Mouse (Mus musculus): ENCODE measurements around the gene Cd96. TPM values are rescaled to one million over a fixed set of nuclear protein-coding genes. Genes with fewer than 3 reads are reported as not detected.
"Not testable (repeated sequence)": the region's sequence is repeated elsewhere in the genome, so short reads cannot be mapped to it uniquely, and the experiment has no call there.

Cd96 gene
- total RNA-seq (2021), result under 1 TPM in 1 of 2 experiments, not detected in 1; 0.10 TPM

DNA sequence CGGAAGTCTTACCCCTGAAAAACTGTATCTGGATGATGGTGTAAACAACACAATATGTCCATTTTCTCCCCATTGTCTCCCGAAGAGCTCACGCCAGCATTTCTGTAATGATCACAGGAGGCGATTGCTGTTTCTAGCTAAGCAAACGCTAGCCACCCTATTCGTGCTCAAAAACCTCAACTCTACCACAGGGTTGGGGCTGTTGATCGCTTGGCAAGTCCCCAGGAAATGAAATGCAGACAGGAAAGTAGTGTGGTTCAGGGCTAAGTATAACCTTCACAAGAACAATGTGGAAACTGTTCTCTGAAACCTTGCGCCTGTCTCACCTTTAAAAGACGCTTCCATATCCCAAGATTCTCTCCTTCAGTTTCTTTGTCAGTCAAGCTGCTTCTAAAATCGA, at the start of gene Cd96:
Cd96 (minus strand) TSS at position 232 of the 400 bp plus-strand sequence.
- DNase-seq (ENCODE audit: low spot score), result no peak
- intact Hi-C loops (cut with DNase I), result no loop called here

DNA sequence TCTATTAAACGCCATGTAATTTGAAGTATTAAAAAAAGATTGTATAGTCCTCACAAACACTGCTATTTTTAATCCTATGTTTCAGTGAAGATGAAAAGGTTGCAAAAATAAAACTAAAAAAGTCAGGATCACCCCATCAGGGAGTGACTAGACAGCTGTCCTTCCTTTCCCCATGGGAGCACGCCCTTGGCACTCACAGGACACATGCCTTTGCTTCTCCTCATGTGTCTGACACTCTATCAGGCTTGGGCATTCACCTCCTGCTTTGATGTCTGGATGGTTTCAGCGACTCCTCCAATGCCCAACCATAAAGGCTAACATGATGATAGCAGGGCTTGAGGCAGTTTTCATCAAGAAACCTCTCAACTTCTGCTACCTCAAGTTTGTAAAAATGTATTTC, 46.9 kb upstream of the Cd96 start:
- intact Hi-C loops (cut with DNase I), result no loop called here
- DNase-seq (ENCODE audit: low spot score), result no peak

DNA sequence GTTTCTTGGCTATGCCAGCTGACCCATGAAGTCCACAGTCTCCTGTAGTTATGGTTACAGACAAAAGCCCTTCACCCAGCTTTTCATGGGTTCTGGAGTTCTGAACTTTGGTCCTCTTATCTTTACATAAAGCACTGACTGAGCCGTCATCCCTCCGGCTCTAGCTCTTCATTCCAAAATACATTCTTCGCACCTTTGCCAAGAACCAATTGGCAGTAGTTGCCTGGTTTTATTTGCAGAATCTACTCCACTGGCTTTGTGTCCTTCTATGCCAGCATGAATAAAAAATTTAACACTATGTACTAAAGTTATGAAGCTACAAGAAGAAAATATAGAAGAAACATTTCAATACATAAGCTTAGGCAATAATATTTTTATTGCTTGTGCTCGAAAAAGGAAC, 45.3 kb upstream of the Cd96 start:
- DNase-seq (ENCODE audit: low spot score), result no peak
- intact Hi-C loops (cut with DNase I), result no loop called here

- DNase-seq (ENCODE audit: low spot score); intact Hi-C loops (cut with DNase I): not testable (repeated sequence)
Measured at GRCm38 (mm10) chr16:46154832-46155231, 34.8 kb upstream of the Cd96 start, which contains the start of gene Gm4737. TSS of gene Gm4737 (minus strand) at chr16:46155077.

DNA sequence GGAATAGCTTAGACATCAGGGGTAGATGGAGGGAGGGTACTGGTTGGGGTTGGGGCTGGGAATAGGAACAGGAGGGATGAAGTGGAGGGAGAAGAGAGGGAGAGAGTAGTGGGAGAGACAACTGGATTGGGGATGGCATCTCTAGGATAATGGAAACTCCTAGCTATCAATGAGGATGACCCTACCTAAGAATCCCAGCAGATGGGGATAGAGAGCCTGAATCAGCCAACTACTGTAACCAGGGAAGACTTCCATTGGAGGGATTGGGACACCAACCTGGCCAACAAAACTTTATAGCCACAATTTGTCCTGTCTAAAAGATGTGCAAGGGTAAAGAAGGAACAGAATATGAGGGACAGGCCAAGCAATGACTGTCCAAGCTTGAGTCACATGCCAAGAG, 31.1 kb upstream of the Cd96 start:
- intact Hi-C loops (cut with DNase I), result no loop called here
- no peak for DNase-seq (ENCODE audit: low spot score)

GRCm38 (mm10) chr16:46148661-46149341, 28.8 kb upstream of the Cd96 start:
- DNase-seq (ENCODE audit: low spot score), result no peak
- intact Hi-C loops (cut with DNase I), result no loop called here

DNA sequence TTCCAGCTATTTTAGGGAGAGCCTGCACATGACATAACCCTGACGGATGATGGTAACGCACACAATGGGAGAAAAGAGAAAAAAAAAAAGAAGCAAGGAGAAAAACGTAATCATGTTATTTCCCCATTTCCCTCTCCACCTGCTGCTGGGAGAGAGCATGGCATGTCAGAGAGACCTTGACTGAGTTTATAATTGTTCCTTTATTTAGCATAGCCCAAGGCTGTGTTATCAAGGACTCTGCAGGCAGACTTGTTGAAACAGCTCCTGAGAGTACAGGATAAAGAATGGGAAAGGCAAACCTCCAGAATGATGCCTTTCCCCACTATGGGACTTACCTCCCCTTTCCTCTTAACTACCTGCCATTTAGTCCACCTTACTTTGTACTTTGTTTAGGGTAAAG, 26.9 kb upstream of the Cd96 start:
- intact Hi-C loops (cut with DNase I), result no loop called here
- no peak for DNase-seq (ENCODE audit: low spot score)

- DNase-seq (ENCODE audit: low spot score), result no peak
- intact Hi-C loops (cut with DNase I), result no loop called here
Measured at GRCm38 (mm10) chr16:46122238-46122637, 2.2 kb upstream of the Cd96 start.

DNA sequence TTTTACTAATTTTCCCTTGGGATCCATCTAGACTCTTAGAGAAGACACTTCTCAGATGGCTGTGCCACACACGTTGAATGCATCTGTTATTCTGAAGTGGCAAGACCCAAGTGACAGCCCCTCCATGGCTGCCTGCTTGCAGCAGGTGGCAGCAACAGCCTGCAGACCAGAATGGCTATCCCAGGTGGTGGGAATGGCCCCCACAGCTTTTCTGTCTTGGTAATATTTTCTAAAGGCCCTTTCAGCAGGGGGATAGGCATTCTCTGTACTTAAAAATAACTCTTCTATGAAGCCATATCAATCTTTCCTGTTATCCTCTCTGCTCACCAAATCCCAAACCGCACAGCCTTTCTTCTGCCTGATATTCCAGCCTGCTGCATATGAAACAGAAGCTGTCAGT, 1.4 kb upstream of the Cd96 start:
- intact Hi-C loops (cut with DNase I), result no loop called here

DNA sequence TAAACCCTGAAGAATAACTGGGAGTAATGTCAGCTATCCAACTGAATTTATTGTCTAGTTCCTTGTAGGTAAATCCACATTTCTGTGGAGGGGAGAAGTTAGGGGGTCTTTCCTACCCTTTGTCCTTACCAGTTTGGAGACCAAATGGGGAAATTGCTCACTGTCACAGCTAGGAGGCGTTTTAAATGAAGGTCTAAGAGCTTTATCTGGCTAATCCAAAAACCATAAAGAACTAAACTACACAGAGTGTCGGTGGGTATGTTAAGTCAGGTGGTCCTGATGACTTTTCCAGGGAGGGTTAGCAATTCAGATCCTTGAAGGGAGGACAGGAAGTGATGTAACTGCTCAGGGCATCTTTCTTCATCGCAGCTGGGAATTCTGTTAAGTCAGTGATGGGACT, 556 bp upstream of the Cd96 start:
- DNase-seq (ENCODE audit: low spot score), result no peak
- intact Hi-C loops (cut with DNase I), result no loop called here

More for the DNA sequence above, 1.4 kb upstream of the Cd96 start:
- no peak for DNase-seq (ENCODE audit: low spot score)

GRCm38 (mm10) chr16:46117645-46118044, 2.4 kb downstream of the Cd96 start:
- intact Hi-C loops (cut with DNase I), result no loop called here
- no peak for DNase-seq (ENCODE audit: low spot score)

DNA sequence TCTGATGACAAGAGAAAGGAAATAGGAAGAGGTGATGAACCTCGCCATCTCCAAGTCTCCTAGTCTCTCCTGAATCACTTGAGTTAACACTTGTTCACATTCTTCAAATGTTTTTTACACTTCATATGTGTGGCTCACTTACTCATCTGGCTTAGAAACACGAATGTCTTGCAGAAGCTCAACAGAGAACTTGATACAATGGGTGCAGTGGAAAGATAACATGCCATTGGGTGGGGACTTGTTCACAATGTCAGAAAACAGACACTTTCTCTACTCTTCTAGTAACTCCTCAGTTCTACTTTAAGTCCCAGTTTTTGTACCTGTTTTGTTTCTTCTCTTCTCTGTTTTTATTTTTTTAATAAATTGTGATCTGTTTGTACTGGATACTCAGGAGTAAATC, 5.3 kb downstream of the Cd96 start:
- intact Hi-C loops (cut with DNase I), result no loop called here
- no peak for DNase-seq (ENCODE audit: low spot score)

GRCm38 (mm10) chr16:46109536-46109935, 10.5 kb downstream of the Cd96 start:
- intact Hi-C loops (cut with DNase I), result no loop called here
- DNase-seq (ENCODE audit: low spot score), result no peak

- DNase-seq (ENCODE audit: low spot score), result no peak
- intact Hi-C loops (cut with DNase I), result no loop called here
Measured at GRCm38 (mm10) chr16:46107431-46107830, 12.6 kb downstream of the Cd96 start.

DNA sequence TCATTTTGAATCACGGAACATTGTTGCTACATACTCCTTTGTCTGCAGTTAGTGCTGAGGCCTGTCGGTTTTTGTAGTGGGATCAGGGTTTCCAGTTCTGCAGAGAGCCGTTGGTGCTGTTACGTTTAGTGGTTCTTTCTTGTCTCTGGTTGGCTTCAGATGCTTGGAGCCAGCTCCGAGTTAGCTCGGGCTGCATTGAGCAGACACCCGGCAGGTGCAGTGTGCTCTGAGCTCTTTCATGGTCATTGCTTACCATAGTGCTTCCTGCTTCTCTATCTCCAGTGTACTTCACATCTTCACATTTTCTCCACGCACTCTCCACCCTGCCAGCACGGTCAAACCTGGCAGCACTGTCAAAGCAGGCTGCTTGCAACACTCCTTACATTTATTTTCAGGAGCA, 15.6 kb downstream of the Cd96 start:
- intact Hi-C loops (cut with DNase I), result loop anchor here (5.0 kb wide), 1 partner anchor 112 kb away; no protein-coding TSS in a partner anchor
- DNase-seq (ENCODE audit: low spot score), result no peak

GRCm38 (mm10) chr16:46101748-46102147, 18.3 kb downstream of the Cd96 start:
- intact Hi-C loops (cut with DNase I), result loop anchor here (5.0 kb wide), 1 partner anchor 109 kb away; no protein-coding TSS in a partner anchor
- no peak for DNase-seq (ENCODE audit: low spot score)

- intact Hi-C loops (cut with DNase I), result loop anchor here (5.0 kb wide), 1 partner anchor 108 kb away; no protein-coding TSS in a partner anchor
Measured at GRCm38 (mm10) chr16:46100286-46100685, 19.8 kb downstream of the Cd96 start.

GRCm38 (mm10) chr16:46097421-46097820, 22.6 kb downstream of the Cd96 start:
- intact Hi-C loops (cut with DNase I), result no loop called here
- DNase-seq (ENCODE audit: low spot score), result no peak

More at GRCm38 (mm10) chr16:46100286-46100685, 19.8 kb downstream of the Cd96 start:
- no peak for DNase-seq (ENCODE audit: low spot score)

DNA sequence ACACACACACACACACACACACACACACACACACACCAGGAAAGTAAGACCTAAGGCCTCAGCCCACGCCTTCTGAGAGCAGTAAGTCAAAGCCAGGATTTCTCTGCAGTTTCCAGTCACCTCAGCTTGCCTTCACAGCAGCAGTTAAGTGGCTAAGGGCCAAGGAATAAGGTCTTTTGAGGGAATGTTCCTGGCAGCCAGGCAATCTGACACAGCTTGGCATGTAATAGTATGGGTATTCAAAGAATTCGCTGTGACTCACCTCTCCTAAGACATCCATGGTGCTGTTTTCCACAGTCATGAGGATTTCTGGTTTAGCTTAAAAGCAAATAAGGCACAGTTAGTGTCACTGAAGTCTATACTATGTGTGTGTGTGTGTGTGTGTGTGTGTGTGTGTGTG, 25.6 kb downstream of the Cd96 start:
- DNase-seq (ENCODE audit: low spot score), result peak; percentile 37
- intact Hi-C loops (cut with DNase I), result no loop called here

DNA sequence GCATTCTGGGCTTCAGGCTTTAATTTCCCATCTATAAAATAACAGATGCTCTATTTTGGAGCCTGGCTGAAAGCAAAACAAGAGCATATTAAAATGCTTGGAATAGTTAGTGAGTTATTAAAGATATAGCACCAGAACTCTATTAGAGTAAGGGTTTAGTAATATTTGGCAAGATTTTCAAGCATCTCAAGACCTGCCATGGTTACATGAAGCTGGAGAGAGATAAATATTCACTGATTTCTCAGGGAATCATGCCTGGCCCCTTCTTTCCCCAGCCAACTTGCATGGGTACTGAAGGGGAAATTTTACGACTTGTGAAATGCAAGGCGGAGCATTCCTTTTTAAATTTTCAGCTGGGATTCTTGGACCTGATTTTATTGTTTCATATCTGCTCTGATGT, 27.1 kb downstream of the Cd96 start:
- no peak for DNase-seq (ENCODE audit: low spot score)
- intact Hi-C loops (cut with DNase I), result no loop called here

DNA sequence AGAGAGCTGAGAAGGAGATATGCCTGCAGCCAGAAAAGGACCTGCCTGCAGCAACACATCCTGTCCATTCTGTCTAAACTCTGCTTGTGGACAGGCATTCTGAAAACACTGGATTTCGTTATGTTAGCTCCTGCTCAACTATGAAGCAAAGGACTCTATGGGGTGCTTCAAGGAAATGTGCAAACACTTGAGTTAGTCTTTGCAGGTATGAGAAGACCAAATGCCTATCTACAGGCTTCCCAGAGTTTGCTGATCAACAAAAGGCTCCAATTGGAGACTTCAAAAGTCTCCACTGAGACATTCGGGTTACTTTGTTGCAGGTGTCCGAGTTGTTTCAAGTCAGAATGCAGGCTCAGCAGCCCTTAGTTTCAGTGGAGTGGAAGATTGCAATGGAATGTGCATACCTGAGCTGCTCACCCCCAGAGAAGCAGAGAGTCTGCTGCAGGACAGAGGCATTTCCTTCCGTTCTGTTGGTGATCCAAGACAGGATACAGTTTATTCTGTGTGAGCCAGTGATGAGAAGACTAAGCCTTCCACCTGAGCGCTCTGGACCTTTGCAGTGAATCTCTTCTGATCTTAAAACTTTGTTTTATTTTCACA, 33.1 kb downstream of the Cd96 start:
- intact Hi-C loops (cut with DNase I), result no loop called here
- no peak for DNase-seq (ENCODE audit: low spot score)

DNA sequence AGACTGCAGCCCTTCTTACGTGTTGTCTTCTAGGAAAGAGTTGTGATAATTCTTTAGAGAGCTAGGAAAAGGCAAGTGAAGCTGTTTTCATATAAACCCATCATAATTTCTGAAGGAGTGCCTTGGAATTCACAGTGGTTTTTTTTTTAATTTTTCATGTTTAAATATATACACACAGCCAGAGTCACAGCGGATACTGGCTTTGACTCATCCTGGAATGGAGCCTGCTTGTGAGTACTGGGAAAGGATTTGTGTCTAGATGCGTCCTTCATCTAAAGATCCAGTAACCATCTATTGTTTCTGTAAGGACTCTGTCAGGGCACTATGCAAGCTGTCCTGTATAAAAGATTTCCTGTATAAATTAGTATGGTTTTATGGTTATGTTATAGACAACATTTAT, 52.1 kb downstream of the Cd96 start:
- no peak for DNase-seq (ENCODE audit: low spot score)
- intact Hi-C loops (cut with DNase I), result no loop called here
